Mouse (Mus musculus) skeletal muscle tissue, adult 2 months (tissue): ENCODE measurements around the gene Ap1s1.

Experiments used
- DNase-seq: peaks from one replicate; pipeline ENCODE4 v3.0.0-alpha.2; 2012; ENCODE audit warnings: low read depth, low spot score

Gene Ap1s1

GRCm38 (mm10) chr5:137025132-137025531, 20.8 kb downstream of the Ap1s1 start:
- peak; percentile 18 for DNase-seq

- no peak for DNase-seq
Observed at GRCm38 (mm10) chr5:137024318-137024717, 21.6 kb downstream of the Ap1s1 start.

- DNase-seq = no peak
Observed at GRCm38 (mm10) chr5:137015913-137016312, 30.0 kb downstream of the Ap1s1 start.

GRCm38 (mm10) chr5:137012401-137012950, 33.5 kb downstream of the Ap1s1 start:
- no peak for DNase-seq

GRCm38 (mm10) chr5:137009988-137010387, 35.9 kb downstream of the Ap1s1 start:
- no peak for DNase-seq

- no peak for DNase-seq
Observed at GRCm38 (mm10) chr5:137007276-137007675, 38.7 kb downstream of the Ap1s1 start.

- no peak for DNase-seq
Observed at GRCm38 (mm10) chr5:137000612-137001011, 45.3 kb downstream of the Ap1s1 start.

GRCm38 (mm10) chr5:136999449-136999848, 46.5 kb downstream of the Ap1s1 start:
- no peak for DNase-seq

- no peak for DNase-seq
Observed at GRCm38 (mm10) chr5:136989801-136990200, 56.1 kb downstream of the Ap1s1 start.

DNA sequence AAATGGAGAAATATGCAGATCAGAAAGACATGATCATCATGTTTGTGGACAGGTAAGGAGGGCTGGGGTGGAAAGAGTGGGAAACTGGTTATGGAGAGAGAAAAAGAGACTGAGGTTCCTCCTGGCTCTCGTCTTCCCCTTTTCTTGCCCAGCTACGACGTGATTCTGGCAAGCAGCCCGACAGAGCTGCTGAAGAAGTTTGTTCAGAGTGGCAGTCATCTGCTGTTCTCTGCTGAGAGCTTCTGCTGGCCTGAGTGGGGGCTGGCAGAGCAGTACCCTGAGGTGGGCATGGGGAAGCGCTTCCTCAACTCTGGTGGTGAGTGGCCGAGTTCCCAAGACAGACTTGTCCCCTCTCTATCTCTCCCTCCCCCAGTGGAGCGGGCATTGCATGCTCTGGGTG, 57.5 kb downstream of the Ap1s1 start:
- DNase-seq = no peak

DNA sequence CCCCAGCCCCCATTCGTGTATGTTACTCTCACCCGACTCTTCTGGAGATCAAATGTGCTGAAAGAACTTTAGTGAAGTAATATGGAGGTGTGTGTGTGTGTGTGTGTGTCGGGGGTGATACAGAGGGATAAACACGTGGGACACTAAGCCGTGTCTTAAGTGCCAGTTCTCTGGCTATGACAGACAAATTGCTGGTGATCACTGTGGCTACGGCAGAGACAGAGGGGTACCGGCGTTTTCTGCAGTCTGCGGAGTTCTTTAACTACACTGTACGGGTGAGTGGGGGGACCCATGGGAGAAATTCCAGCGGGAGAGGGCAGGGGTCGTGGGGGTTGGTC, 58.0 kb downstream of the Ap1s1 start, which contains the start of gene Znhit1:
TSS of gene Znhit1 (minus strand) at position 88 of the 338 bp plus-strand sequence.
- no peak for DNase-seq

- DNase-seq = peak; percentile 57
Observed at GRCm38 (mm10) chr5:136987138-136987933, 58.6 kb downstream of the Ap1s1 start.

- DNase-seq = peak; percentile 99
Observed at GRCm38 (mm10) chr5:136986695-136987137, 59.2 kb downstream of the Ap1s1 start, which contains the start of gene Plod3. Gene Plod3, plus strand, starts transcription at chr5:136987019.
